Mouse (Mus musculus) adrenal gland, postnatal 25 days (tissue): ENCODE results near the gene Slc19a1. TPM values are rescaled to one million over a fixed set of nuclear protein-coding genes. Genes with fewer than 3 reads are reported as not detected.

Source experiments
- DNase-seq: peaks from one replicate; pipeline ENCODE4 v3.0.0; 2021; ENCODE audit warnings: mixed read lengths
- total RNA-seq: library from RNA; stranded (reverse); gene quantifications from 2 replicates; pipeline ENCODE4 v1.2.3, GENCODE M21; 2021

Slc19a1 gene
- total RNA-seq, 1 experiment from 2014 or later, result 21.1 TPM

- no peak for DNase-seq
Observed at GRCm38 (mm10) chr10:77093817-77094216, 61.8 kb downstream of the Slc19a1 start.

- DNase-seq, result no peak
Observed at GRCm38 (mm10) chr10:77095666-77096065, 63.6 kb downstream of the Slc19a1 start.

- no peak for DNase-seq
Observed at GRCm38 (mm10) chr10:77097006-77097889, 65.2 kb downstream of the Slc19a1 start.

- no peak for DNase-seq
Observed at GRCm38 (mm10) chr10:77097890-77098200, 65.8 kb downstream of the Slc19a1 start.

- DNase-seq, result no peak
Observed at GRCm38 (mm10) chr10:77098619-77099018, 66.6 kb downstream of the Slc19a1 start.

- no peak for DNase-seq
Observed at GRCm38 (mm10) chr10:77099777-77100176, 67.7 kb downstream of the Slc19a1 start.

- DNase-seq, result no peak
Observed at GRCm38 (mm10) chr10:77103689-77104088, 71.6 kb downstream of the Slc19a1 start.

GRCm38 (mm10) chr10:77104327-77104726 is 72.3 kb downstream of the Slc19a1 start:
- DNase-seq, result no peak

- DNase-seq, result no peak
Observed at GRCm38 (mm10) chr10:77108106-77108505, 76.1 kb downstream of the Slc19a1 start.

GRCm38 (mm10) chr10:77110010-77110409 is 78.0 kb downstream of the Slc19a1 start:
- no peak for DNase-seq

Other genes with a start within 250 kb of the Slc19a1 start
- gene Pcbp3, start 70.4 kb upstream of the Slc19a1 start, total RNA-seq, result 27.3 and 31.6 TPM in 2 replicates
- 26.1 and 29.6 TPM in 2 replicates for gene Col18a1, start 134.3 kb downstream of the Slc19a1 start, total RNA-seq
- gene Pofut2, start 227.0 kb downstream of the Slc19a1 start, total RNA-seq, result 69.1 and 75.7 TPM in 2 replicates